Mouse (Mus musculus) midbrain, embryonic 12.5 days (tissue): ENCODE measurements around the gene Rem1. TPM values are rescaled to one million over a fixed set of nuclear protein-coding genes. Genes with fewer than 3 reads are reported as not detected.

Experiments used
- ATAC-seq: fragments of 200-750 bp; cut with Nextera tagmentation; 2 replicates; pipeline ENCODE4 v1.8.0; 2017; ENCODE audit warnings: low read depth, moderate TSS enrichment, moderate library complexity; ENCODE audit not compliant: low FRiP score
- H3K27ac ChIP-seq: fragments of 300-500 bp; sonication (generic); replicated peaks from 2 replicates; pipeline ENCODE4 v1.5.1; 2016; ENCODE audit warnings: mild to moderate bottlenecking
- H3K27me3 ChIP-seq: fragments of 300-500 bp; sonication (generic); 2 replicates; pipeline ENCODE4 v1.6.1; 2016; ENCODE audit warnings: mild to moderate bottlenecking
- H3K36me3 ChIP-seq: fragments of 300-500 bp; sonication (generic); 2 replicates; pipeline ENCODE4 v1.6.1; 2016
- H3K4me1 ChIP-seq: fragments of 300-500 bp; sonication (generic); 2 replicates; pipeline ENCODE4 v1.6.1; 2016
- H3K4me2 ChIP-seq: fragments of 300-500 bp; sonication (generic); replicated peaks from 2 replicates; pipeline ENCODE4 v1.6.1; 2016; ENCODE audit warnings: mild to moderate bottlenecking, moderate library complexity
- H3K4me3 ChIP-seq: fragments of 300-500 bp; sonication (generic); 2 replicates; pipeline ENCODE4 v1.5.1; 2016; ENCODE audit warnings: mild to moderate bottlenecking
- H3K9ac ChIP-seq: fragments of 300-500 bp; sonication (generic); replicated peaks from 2 replicates; pipeline ENCODE4 v1.6.1; 2016; ENCODE audit warnings: mild to moderate bottlenecking, moderate library complexity
- H3K9me3 ChIP-seq: fragments of 300-500 bp; sonication (generic); 2 replicates; pipeline ENCODE4 v1.6.1; 2016; ENCODE audit warnings: mild to moderate bottlenecking
- WGBS: fragments of 180-500 bp; shearing (Covaris S2); methylation state at CpG from one replicate; pipeline ENCODE4 v1.1.7; 2016; 5-methylcytosine and 5-hydroxymethylcytosine counted together
- polyA plus RNA-seq: library from polyadenylated mRNA; unstranded; fragments of >200 nt; fragmentation: Nextera tagmentation; extraction: Ambion mirVana; gene quantifications from 2 replicates; pipeline ENCODE4 v1.2.1, GENCODE M21; 2016

Gene Rem1
- polyA plus RNA-seq, 1 experiment from 2014 or later: not detected

GRCm38 (mm10) chr2:152683086-152683485, 56.3 kb downstream of the Rem1 start:
- 0 out of 2 replicates have a peak, but pooled peaks cover 4% of the 10 kb centered on the region for H3K9me3 ChIP-seq

More at GRCm38 (mm10) chr2:152683086-152683485, 56.3 kb downstream of the Rem1 start:
- WGBS: 94% methylated on average over 5 of the region's 5 CpGs
- Histone ChIP-seq H3K36me3 (peaks cover 95% of the 10 kb centered on the region), H3K4me1 (peaks cover 7% of the 10 kb centered on the region), H3K4me2 (no peak overlapping the region), H3K27me3 (no peaks in the 10 kb centered on the region), H3K27ac (no peak overlapping the region), H3K9ac (no peak overlapping the region), H3K4me3 (no peak overlapping the region)
- ATAC-seq: no peak

Other genes with a start within 250 kb of the Rem1 start
- 15.6 and 18.7 TPM in 2 replicates for gene Sox12, start 228.9 kb upstream of the Rem1 start, polyA plus RNA-seq
- gene Zcchc3, start 211.9 kb upstream of the Rem1 start, polyA plus RNA-seq: 51.3 and 53.3 TPM in 2 replicates
- gene 6820408C15Rik, start 211.4 kb upstream of the Rem1 start, polyA plus RNA-seq: 0.54 and 1.1 TPM in 2 replicates
- gene Defb23, start 162.3 kb upstream of the Rem1 start, polyA plus RNA-seq: not detected in 2 replicates
- not detected in 2 replicates for gene Defb20, start 149.9 kb upstream of the Rem1 start, polyA plus RNA-seq
- not detected in 2 replicates for gene Defb22, start 136.8 kb upstream of the Rem1 start, polyA plus RNA-seq
- gene Defb26, start 115.3 kb upstream of the Rem1 start, polyA plus RNA-seq: not detected in 2 replicates
- gene Defb28, start 108.7 kb upstream of the Rem1 start, polyA plus RNA-seq: not detected in 2 replicates
- not detected in 2 replicates for gene Defb29, start 86.9 kb upstream of the Rem1 start, polyA plus RNA-seq
- gene Gm17416, start 57.6 kb upstream of the Rem1 start, polyA plus RNA-seq: not detected in 2 replicates
- not detected in 2 replicates for gene Defb21, start 54.2 kb upstream of the Rem1 start, polyA plus RNA-seq
- gene Defb19, start 46.6 kb upstream of the Rem1 start, polyA plus RNA-seq: not detected in 2 replicates
- not detected in 2 replicates for gene Defb45, start 27.6 kb upstream of the Rem1 start, polyA plus RNA-seq
- not detected in 2 replicates for gene Defb36, start 22.6 kb upstream of the Rem1 start, polyA plus RNA-seq
- not detected in 2 replicates for gene Defb25, start 3.9 kb upstream of the Rem1 start, polyA plus RNA-seq
- 142 and 147 TPM in 2 replicates for gene H13, start 42.5 kb downstream of the Rem1 start, polyA plus RNA-seq
- gene Mcts2, start 60.1 kb downstream of the Rem1 start, polyA plus RNA-seq: 38.4 and 39.6 TPM in 2 replicates
- gene Id1, start 109.3 kb downstream of the Rem1 start, polyA plus RNA-seq: 65.1 and 69.6 TPM in 2 replicates
- 3.2 and 3.9 TPM in 2 replicates for gene Cox4i2, start 127.2 kb downstream of the Rem1 start, polyA plus RNA-seq
- 156 and 168 TPM in 2 replicates for gene Bcl2l1, start 204.8 kb downstream of the Rem1 start, polyA plus RNA-seq
- gene Tpx2, start 221.0 kb downstream of the Rem1 start, polyA plus RNA-seq: 109 and 113 TPM in 2 replicates